Mouse (Mus musculus): ENCODE measurements around the gene Scn11a.
A peak's percentile ranks its signal among the peaks of the same experiment; 100 is the strongest.

Scn11a gene

GRCm38 (mm10) chr9:119795254-119795912 is 29.9 kb downstream of the Scn11a start:
- DNase-seq = no peak

GRCm38 (mm10) chr9:119794470-119794869 is 30.8 kb downstream of the Scn11a start:
- no peak for DNase-seq

- peak; percentile 68 for DNase-seq
Observed at GRCm38 (mm10) chr9:119792505-119792904, 32.8 kb downstream of the Scn11a start.

- no peak for DNase-seq
Observed at GRCm38 (mm10) chr9:119780901-119781300, 44.4 kb downstream of the Scn11a start.

GRCm38 (mm10) chr9:119776661-119777060 is 48.6 kb downstream of the Scn11a start:
- DNase-seq = no peak

- peak; percentile 62 for DNase-seq
Observed at GRCm38 (mm10) chr9:119768585-119768984, 56.7 kb downstream of the Scn11a start.

GRCm38 (mm10) chr9:119760226-119760625 is 65.0 kb downstream of the Scn11a start:
- DNase-seq = no peak

- no peak for DNase-seq
Observed at GRCm38 (mm10) chr9:119759457-119759856, 65.8 kb downstream of the Scn11a start.

GRCm38 (mm10) chr9:119751507-119751906 is 73.7 kb downstream of the Scn11a start:
- DNase-seq = peak; percentile 50

- DNase-seq = no peak
Observed at GRCm38 (mm10) chr9:119749112-119749511, 76.1 kb downstream of the Scn11a start.

GRCm38 (mm10) chr9:119743900-119744299 is 81.4 kb downstream of the Scn11a start:
- DNase-seq = peak; percentile 83

- no peak for DNase-seq
Observed at GRCm38 (mm10) chr9:119743312-119743711, 81.9 kb downstream of the Scn11a start.

- DNase-seq = no peak
Observed at GRCm38 (mm10) chr9:119741101-119741786, 84.0 kb downstream of the Scn11a start.

GRCm38 (mm10) chr9:119728412-119729097 is 96.7 kb downstream of the Scn11a start:
- no peak for DNase-seq

GRCm38 (mm10) chr9:119726990-119727389 is 98.3 kb downstream of the Scn11a start:
- no peak for DNase-seq

- DNase-seq = no peak
Observed at GRCm38 (mm10) chr9:119725293-119725862, 99.9 kb downstream of the Scn11a start.

- DNase-seq = no peak
Observed at GRCm38 (mm10) chr9:119719222-119719621, 106.0 kb downstream of the Scn11a start, which contains the start of gene Scn10a. Scn10a (minus strand) TSS chr9:119719322.

- DNase-seq = peak; percentile 60
Observed at GRCm38 (mm10) chr9:119706700-119707099, 118.6 kb downstream of the Scn11a start.

Measured in thymus, postnatal 14 days (tissue).